Mouse (Mus musculus) ZHBTc4 (cell line): ENCODE data around the gene Dgke.
A peak's percentile ranks its signal among the peaks of the same experiment; 100 is the strongest.

Source experiments
- DNase-seq: peaks from one replicate; pipeline ENCODE4 v3.0.0-alpha.2; 2011; ENCODE audit warnings: low read depth, low spot score

Gene Dgke

GRCm38 (mm10) chr11:89038496-89038895, 28.2 kb downstream of the Dgke start:
- no peak for DNase-seq

- DNase-seq = no peak
These were observed 31.1 kb downstream of the Dgke start for GRCm38 (mm10) chr11:89035552-89035951.

GRCm38 (mm10) chr11:89034592-89034991, 32.1 kb downstream of the Dgke start:
- no peak for DNase-seq

- DNase-seq = peak; percentile 45
These were observed 35.5 kb downstream of the Dgke start for GRCm38 (mm10) chr11:89031189-89031588.

- peak; percentile 89 for DNase-seq
These were observed 36.1 kb downstream of the Dgke start for GRCm38 (mm10) chr11:89030552-89030951.

GRCm38 (mm10) chr11:89028871-89029405, 37.7 kb downstream of the Dgke start:
- DNase-seq = no peak

GRCm38 (mm10) chr11:89027955-89028361, 38.7 kb downstream of the Dgke start:
- DNase-seq = peak; percentile 49

- no peak for DNase-seq
These were observed 40.5 kb downstream of the Dgke start for GRCm38 (mm10) chr11:89026117-89026516.

- DNase-seq = no peak
These were observed 41.0 kb downstream of the Dgke start for GRCm38 (mm10) chr11:89025603-89026002.

- no peak for DNase-seq
These were observed 42.3 kb downstream of the Dgke start for GRCm38 (mm10) chr11:89024181-89024881.

- DNase-seq = peak; percentile 79
These were observed 43.2 kb downstream of the Dgke start for GRCm38 (mm10) chr11:89023477-89023876.

GRCm38 (mm10) chr11:89022120-89022731, 44.4 kb downstream of the Dgke start:
- peak; percentile 49 for DNase-seq

GRCm38 (mm10) chr11:89021687-89022086, 45.0 kb downstream of the Dgke start:
- DNase-seq = no peak

GRCm38 (mm10) chr11:89020681-89021305, 45.9 kb downstream of the Dgke start:
- peak; percentile 91 for DNase-seq

- no peak for DNase-seq
These were observed 49.0 kb downstream of the Dgke start for GRCm38 (mm10) chr11:89017514-89018182.

- DNase-seq = no peak
These were observed 54.4 kb downstream of the Dgke start for GRCm38 (mm10) chr11:89012241-89012640.

- no peak for DNase-seq
These were observed 57.2 kb downstream of the Dgke start for GRCm38 (mm10) chr11:89009496-89009895.

- DNase-seq = no peak
These were observed 57.6 kb downstream of the Dgke start for GRCm38 (mm10) chr11:89009066-89009465.

GRCm38 (mm10) chr11:89007582-89007981, 59.1 kb downstream of the Dgke start:
- DNase-seq = no peak

GRCm38 (mm10) chr11:89006404-89006803, 60.2 kb downstream of the Dgke start:
- no peak for DNase-seq

- no peak for DNase-seq
These were observed 61.2 kb downstream of the Dgke start for GRCm38 (mm10) chr11:89005473-89005872.

GRCm38 (mm10) chr11:89003726-89004125, 62.9 kb downstream of the Dgke start:
- DNase-seq = no peak
